Mouse (Mus musculus) spleen, postnatal 10 days (tissue): Measurements from ENCODE around the gene Abl2.

ENCODE experiments used
- DNase-seq, 2 experiments: peaks; one replicate each; pipeline ENCODE4 v3.0.0; 2021 to 2022; ENCODE audit warnings: low spot score in 2 of 2

Abl2 gene

GRCm38 (mm10) chr1:156669208-156669983 lies 110.8 kb downstream of the Abl2 start:
- DNase-seq: no peak

- no peak for DNase-seq
Measured at GRCm38 (mm10) chr1:156671921-156672320, 113.3 kb downstream of the Abl2 start.

DNA sequence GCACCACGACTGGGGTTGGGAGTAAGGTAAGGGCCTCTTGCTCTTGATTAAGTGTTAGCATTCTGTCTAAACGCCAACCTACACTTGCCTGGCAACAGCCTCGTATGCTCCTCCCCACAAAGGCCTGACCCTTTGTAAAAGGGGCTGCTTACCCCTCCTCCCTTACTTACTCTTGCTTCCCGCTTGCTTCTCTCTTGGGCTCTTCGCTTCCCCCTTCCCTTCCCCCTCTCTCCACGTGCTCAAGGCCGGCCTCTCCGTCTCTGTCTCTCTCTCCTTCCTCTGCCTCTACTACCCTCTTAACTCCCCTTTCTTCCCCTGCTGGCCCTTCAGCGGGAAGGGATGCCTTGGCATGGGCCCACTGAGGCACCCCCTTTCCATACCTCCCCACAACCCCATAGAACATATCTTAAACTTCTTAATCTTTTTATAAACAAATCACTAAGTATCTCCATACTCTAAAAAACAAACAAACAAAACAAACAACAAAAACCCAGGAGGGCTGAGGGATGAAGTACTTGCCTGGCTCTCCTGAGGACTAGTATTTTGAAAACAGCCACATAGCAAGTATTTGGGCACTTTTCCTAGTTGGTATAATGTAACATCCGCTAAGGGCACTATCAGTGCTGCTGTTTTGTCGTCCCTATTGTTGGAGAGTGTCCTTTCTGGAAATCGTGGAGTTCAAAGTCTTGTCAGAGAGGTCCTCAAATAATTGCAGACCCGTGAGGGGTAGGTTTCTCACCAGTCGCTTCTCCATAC lies 114.3 kb downstream of the Abl2 start:
- peak in 1 of 2 experiments; percentile 29 for DNase-seq

DNA sequence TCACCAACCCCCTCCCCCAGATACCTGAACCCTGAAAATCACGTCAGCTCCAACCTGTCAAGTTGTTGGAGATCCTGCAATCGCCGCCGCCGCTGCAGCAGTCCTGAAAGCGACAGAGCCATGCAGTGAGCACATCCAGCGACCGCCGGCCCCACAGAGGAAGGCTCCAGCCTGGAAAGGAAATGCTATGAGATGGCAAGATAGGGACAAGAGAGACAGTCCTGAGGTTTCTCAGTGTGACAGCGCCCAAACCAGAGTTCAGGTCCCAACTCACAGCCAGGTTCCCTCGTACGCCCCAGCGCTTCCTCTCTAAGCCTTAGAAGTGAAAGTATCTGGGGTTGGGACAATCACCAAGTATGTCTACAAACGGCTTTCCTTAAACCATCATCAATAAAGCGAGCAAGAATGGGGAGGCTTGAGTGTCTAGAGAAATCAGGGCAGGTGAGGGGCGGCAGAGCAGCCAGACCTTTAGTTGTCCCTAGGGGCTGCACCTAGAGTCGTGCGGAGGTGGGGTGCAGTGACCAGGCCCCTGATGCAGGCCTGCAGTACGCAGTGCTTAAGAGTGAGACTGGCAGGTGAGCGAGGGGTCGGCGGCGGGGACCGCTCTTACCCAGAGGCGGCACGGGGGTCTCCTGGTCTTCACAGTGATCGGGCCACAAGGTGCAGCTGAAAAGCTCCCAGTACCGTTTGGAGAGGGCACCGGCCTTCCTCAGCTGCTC lies 115.0 kb downstream of the Abl2 start:
- DNase-seq: peak; percentile 50

DNA sequence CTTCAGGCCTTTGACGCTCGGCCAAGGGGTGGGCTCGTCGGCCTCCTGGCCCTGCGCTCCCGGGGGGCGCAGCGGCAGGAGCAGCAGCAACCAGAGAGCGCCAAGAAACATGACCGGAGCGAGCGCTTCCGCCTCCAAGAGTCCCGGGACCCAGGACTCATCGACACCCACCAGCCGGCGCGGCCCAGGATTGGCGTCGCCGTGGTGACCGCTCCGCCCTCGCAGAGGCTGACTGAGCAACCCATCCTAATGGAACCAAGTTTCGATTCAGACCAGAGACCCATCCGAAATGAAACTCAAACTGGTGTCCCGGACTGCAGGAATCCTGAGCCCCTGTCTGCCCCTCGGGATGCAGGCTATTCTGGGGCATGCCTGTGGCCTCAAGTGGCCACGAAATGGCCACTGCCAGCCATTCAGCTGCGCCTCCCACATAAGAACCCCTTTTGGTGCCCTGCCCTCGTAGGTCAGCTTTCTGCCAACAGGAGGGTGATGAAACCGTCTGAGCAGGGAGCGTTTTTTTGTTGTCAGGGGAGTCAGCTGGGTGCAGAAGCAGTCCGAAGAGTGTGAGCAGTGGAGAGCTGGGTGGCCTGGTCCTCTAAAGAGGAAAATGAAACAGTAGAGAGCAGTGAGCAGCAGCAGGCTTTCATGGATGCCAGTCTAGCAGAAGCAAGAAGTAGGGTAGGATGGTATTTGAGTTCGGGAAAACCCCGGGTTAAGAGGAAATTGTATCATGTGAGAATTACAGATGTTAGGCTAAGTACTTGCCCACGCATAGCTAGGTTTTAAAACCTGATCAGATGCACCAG lies 115.8 kb downstream of the Abl2 start, which contains the start of gene Tor3a:
TSS of gene Tor3a (minus strand) at position 162 of the 806 bp plus-strand sequence.
- peak; percentile 58 to 76 for DNase-seq

GRCm38 (mm10) chr1:156676171-156676570 lies 117.6 kb downstream of the Abl2 start:
- peak; percentile 43 to 69 for DNase-seq

- DNase-seq: no peak
Measured at GRCm38 (mm10) chr1:156676596-156676995, 118.0 kb downstream of the Abl2 start.

DNA sequence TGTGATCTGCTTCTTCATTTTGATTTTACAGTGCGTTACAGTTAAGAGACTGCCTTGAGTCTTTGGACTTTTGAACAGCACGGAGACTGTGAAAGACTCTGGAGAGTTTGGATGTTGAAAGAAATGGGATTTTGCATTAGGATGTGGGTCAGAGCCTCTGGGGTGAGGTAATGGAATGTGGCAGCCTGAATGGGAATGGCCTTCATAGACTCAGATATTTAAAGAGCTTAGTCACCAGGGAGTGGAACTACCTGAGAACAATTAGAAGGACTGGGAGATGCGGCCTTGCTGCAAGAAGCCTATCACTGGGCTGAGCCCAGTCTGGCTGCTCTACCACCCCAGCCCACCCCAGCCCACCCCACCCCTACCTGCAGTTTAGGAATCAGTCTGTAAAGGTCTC lies 118.6 kb downstream of the Abl2 start:
- no peak for DNase-seq

DNA sequence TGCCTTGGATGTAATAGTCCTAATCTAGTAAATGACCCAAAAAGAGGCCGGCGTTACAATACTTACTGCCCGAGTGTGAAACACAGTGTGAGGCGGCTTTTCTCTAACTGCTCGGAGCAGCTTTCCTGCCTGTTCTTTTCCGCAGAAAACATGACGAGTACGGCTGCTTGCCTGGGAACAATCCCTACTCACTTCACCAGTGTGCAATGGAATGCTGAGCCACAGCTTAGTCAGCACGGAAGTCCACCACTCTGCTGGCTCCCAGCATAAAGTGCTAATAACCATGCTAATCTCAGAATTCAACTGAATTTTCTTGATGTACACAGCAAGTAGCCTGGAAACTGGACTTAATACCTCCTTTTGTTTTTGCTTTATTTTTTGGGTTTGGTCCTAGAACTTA lies 121.0 kb downstream of the Abl2 start:
- no peak for DNase-seq

- no peak for DNase-seq
Measured at GRCm38 (mm10) chr1:156686025-156686661, 127.6 kb downstream of the Abl2 start.
